Comparison of ENCODE assay signal across 8 mouse cellular contexts in genomic region chr1:173420374-173420773, GRCm38 (mm10). TPM values are rescaled to one million over a fixed set of nuclear protein-coding genes. Genes with fewer than 3 reads are reported as not detected.
DNase-seq lines count a peak whose midpoint lies in the region; ATAC-seq lines count a peak whose summit lies in the region.

No protein-coding gene starts in this region.

- no peak overlapping the region for H3K4me2 ChIP-seq in kidney, embryonic 16.5 days (replicated peaks; ENCODE audit: low read depth, low read length)

- no peak overlapping the region for H3K4me3 ChIP-seq in kidney, embryonic 16.5 days (ENCODE audit: low read length)

- no peaks in the 10 kb centered on the region for H3K27me3 ChIP-seq in kidney, embryonic 16.5 days (ENCODE audit: insufficient read depth, low read length)

- no peaks in the 10 kb centered on the region for H3K36me3 ChIP-seq in kidney, embryonic 16.5 days (ENCODE audit: insufficient read depth, low read length)

- no peak for ATAC-seq in kidney, embryonic 16.5 days (ENCODE audit: low FRiP score, low TSS enrichment)
- peak; percentile 96 for ATAC-seq in inflammation-experienced regulatory T-cells, adult 6 months

- H3K27ac ChIP-seq in kidney, embryonic 16.5 days (ENCODE audit: low read length): no peak overlapping the region

- H3K9me3 ChIP-seq in kidney, embryonic 16.5 days (ENCODE audit: low read length): no peaks in the 10 kb centered on the region

- WGBS in kidney, embryonic 16.5 days: 65% methylated on average over 6 of the region's 6 CpGs

- H3K4me1 ChIP-seq in kidney, embryonic 16.5 days (ENCODE audit: insufficient read depth, low read length): no peaks in the 10 kb centered on the region

- peak; percentile 8 for DNase-seq in kidney, adult 11 months
- DNase-seq in MN1 (ENCODE audit: low spot score): peak; percentile 87
- DNase-seq in natural killer cell, adult 2 months (ENCODE audit: low spot score in 2 of 2): peak; percentile 75 to 83
- DNase-seq in cerebellum, adult 18-20 months: no peak
- DNase-seq in ovary, adult 18-20 months (ENCODE audit: low spot score): no peak
- DNase-seq in cerebellum, adult 9-11 months: no peak

- H3K9ac ChIP-seq in kidney, embryonic 16.5 days (replicated peaks; ENCODE audit: low read length): no peak overlapping the region

RNA-seq across cellular contexts. Expression of gene Cadm3, which starts 52.9 kb away (rescaled TPM):
- 1.1 and 1.4 TPM in 2 replicates for polyA plus RNA-seq in kidney, embryonic 16.5 days (2015; fragmentation: Nextera tagmentation; extraction: Ambion mirVana)
- under 1 TPM in 1 of 3 experiments, not detected in 2; 0.11 TPM for polyA plus RNA-seq in inflammation-experienced regulatory T-cells, adult 6 months (2017; shearing (Covaris generic))

Comparison
In these comparisons a context has a peak if more than half of its experiments do, and no peak if none do; other contexts are left out.
1. DNase-seq: peak in kidney, adult 11 months (single experiment), MN1 (single experiment) and natural killer cell, adult 2 months (2 of 2); none in cerebellum, adult 18-20 months (0 of 2), ovary, adult 18-20 months (single experiment) and cerebellum, adult 9-11 months (single experiment).